Mouse (Mus musculus) cerebellum, adult 11-12 months (tissue): ENCODE measurements around the gene Sox10.

ENCODE experiments used
- DNase-seq: peaks from one replicate; pipeline ENCODE4 v3.0.0; 2022

The Sox10 gene

GRCm38 (mm10) chr15:79152709-79153108 lies 12.3 kb downstream of the Sox10 start:
- no peak for DNase-seq

DNA sequence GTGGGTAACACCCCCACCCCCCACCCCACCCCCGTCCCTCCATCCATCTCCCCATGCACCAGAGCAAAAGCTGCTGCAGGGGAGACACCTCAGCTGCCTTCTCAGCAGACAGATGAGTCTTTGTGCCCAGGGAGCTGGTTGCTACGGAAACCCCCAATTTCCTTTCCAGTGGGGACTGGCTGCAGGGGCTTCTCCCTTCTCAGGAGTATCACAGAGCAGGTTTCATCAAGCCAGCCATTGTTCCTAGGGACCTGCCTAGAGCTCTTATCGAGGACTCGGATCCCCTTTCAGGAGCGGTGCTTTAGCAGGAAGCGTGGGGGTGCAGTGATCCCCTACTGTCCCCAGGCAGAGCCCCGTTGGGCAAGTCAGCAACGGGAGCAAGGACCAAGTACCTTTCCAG lies 13.2 kb downstream of the Sox10 start:
- no peak for DNase-seq

DNA sequence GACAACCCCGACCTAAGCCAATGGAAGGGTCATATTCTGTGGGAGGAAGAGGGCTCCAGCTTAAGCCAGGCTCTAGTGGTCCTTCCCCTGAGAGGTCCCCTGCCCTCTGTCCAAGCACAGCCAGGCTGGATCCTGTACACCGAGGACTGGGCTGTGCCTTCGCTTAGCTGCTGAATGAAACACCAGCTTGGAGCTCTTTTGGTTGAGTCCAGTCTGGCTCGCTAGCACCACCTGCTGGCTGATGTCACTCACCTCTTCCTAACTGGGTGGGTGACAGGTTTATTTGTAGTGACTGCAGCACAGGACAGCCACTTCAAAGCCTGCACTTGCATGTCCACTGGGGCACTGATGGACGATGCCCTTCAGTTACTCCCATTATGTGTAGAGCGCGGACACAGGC lies 16.5 kb downstream of the Sox10 start:
- peak; percentile 69 for DNase-seq

- no peak for DNase-seq
These were observed 19.5 kb downstream of the Sox10 start for GRCm38 (mm10) chr15:79145522-79145921.

GRCm38 (mm10) chr15:79144021-79144420 lies 21.0 kb downstream of the Sox10 start:
- no peak for DNase-seq

GRCm38 (mm10) chr15:79143316-79143715 lies 21.7 kb downstream of the Sox10 start:
- DNase-seq, result no peak

DNA sequence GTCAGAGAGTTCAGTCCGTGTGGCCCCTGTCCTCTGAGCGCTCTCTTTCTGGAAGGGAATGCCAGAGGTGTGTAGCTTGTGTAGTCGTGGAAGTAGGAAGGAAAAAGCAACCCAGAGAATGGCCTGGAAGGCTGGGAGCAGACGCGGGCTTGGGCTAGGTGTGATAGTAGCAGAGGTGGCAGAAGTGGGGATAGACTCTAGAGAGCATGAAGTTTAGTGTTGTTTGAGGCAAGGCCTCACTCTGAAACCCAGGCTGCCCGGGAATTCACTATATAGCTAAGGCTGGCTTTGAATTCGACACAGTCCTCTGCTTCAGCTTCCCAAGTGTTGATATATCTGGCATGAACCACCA lies 23.5 kb downstream of the Sox10 start:
- DNase-seq, result no peak

GRCm38 (mm10) chr15:79140866-79141565 lies 24.0 kb downstream of the Sox10 start, which contains the start of the genes Polr2f and 1700088E04Rik:
Polr2f (plus strand) TSS chr15:79141009.
1700088E04Rik (minus strand) TSS chr15:79141253.
- DNase-seq, result peak; percentile 92

- no peak for DNase-seq
These were observed 25.4 kb downstream of the Sox10 start for GRCm38 (mm10) chr15:79139640-79140039.

GRCm38 (mm10) chr15:79135783-79136575 lies 29.1 kb downstream of the Sox10 start:
- DNase-seq, result no peak

- no peak for DNase-seq
These were observed 29.7 kb downstream of the Sox10 start for GRCm38 (mm10) chr15:79135332-79135731.

- no peak for DNase-seq
These were observed 30.4 kb downstream of the Sox10 start for GRCm38 (mm10) chr15:79134496-79135270.

GRCm38 (mm10) chr15:79133191-79133661 lies 31.8 kb downstream of the Sox10 start:
- DNase-seq, result no peak

DNA sequence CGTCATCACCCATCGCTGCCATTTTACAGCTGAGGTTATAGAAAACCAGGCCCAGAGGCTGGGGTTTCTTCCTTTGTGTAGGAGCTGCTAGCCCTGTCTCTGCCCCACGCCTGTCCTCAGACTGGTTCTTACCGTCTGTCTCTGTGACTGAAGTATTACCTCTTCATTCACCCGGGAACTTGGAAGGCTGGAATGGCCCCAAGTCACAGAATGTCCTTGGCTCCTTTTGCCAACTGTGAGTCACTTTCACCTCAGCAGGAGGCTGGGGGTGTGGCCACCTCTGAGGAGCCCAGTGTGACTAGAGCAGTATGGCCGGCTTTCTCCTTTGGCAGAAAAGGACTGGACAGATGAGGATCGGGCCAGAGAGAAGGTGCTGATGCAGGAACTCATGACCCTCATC lies 33.6 kb downstream of the Sox10 start:
- peak; percentile 88 for DNase-seq

DNA sequence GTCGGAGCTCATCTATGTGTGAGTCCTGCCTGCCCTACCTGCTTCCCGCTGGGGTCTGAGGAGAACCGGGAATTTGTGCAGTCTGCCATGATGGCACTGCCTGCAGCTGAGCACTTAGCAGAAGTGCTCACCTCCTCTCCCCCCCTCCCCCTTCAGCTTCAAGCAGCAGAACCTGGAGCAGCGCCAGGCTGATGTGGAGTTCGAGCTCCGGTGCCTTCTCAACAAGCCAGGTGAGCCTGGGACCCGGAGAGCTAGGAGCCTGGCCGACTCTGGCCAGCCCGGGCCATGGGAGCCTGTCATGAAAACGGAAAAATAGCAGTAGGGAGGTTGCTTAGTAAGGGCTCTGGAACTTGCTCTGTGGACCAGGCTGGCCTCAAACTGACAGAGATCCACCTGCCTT lies 34.3 kb downstream of the Sox10 start:
- no peak for DNase-seq

- DNase-seq, result no peak
These were observed 35.7 kb downstream of the Sox10 start for GRCm38 (mm10) chr15:79129311-79129710.

DNA sequence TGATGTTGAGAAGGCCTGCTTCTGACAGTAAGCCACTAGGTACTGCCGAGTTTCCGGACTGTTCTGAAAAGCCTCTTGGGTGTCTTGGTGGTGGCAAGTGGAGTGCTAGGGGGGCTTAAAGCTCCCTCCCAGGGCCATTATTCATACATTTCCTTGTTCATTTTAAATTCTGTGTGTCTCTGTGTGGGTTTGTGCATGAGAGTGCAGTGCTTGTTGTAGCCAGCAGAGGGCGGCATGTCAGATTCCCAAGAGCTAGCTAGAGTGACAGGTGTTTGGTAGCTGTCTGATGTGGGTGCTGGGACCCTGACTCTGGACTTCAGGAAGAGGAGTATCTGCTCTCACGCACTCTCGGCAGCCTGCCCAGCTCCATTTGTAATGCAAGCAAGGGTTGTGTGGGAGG lies 36.8 kb downstream of the Sox10 start:
- no peak for DNase-seq

GRCm38 (mm10) chr15:79127101-79127500 lies 37.9 kb downstream of the Sox10 start:
- DNase-seq, result no peak

GRCm38 (mm10) chr15:79126217-79126932 lies 38.7 kb downstream of the Sox10 start:
- peak; percentile 50 for DNase-seq

DNA sequence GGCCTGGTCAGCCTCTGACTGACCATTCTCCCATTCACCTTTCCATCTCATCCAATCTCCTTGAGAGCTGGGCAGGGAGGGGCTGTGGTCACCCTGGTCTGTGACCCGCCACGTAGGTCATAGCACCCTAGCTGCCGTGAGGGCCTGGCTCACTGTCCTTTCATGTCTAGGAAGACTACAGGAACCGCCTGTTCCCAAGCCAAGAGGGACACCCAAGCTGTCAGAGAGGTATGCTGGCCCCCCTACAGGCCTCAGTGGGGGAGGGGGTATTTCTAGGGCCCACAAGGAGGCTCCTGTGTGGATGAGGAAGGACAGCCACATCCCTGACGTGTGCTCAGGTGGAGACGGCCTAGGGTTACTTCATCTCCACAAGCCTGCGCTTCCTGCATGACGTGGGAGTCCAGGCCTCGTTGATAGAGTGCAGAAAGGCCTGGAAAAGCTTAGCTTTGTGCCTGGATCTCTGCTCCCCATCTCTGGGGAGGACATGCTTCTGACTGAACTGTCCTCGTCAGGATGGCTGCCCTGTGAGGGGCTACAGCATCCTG lies 40.6 kb downstream of the Sox10 start:
- DNase-seq, result no peak

GRCm38 (mm10) chr15:79123751-79124150 lies 41.3 kb downstream of the Sox10 start:
- no peak for DNase-seq

GRCm38 (mm10) chr15:79122546-79122945 lies 42.5 kb downstream of the Sox10 start:
- no peak for DNase-seq
